Mouse (Mus musculus): ENCODE data around the gene Padi3. TPM values are rescaled to one million over a fixed set of nuclear protein-coding genes. Genes with fewer than 3 reads are reported as not detected.
A peak's percentile ranks its signal among the peaks of the same experiment; 100 is the strongest.

Padi3 gene
- total and polyA plus RNA-seq, 3 experiments: 73.1 to 106 TPM; not detected in 1

- Histone ChIP-seq H3K4me1 (ENCODE audit: control insufficient read depth in 1 of 2, insufficient read depth in 2 of 2, low read length in 2 of 2) (no peaks in the 10 kb centered on the region), H3K27me3 (ENCODE audit: control insufficient read depth in 1 of 2, insufficient read depth in 2 of 2, low read length in 2 of 2) (no peaks in the 10 kb centered on the region), H3K4me3 (ENCODE audit: control insufficient read depth in 1 of 2, insufficient read depth in 1 of 2, low read depth in 2 of 2, low read length in 2 of 2) (no peak within 1 kb of the TSS), H3K9me3 (replicated peaks; ENCODE audit: insufficient read depth, low read length) (no peaks in the 10 kb centered on the region), H3K9ac (ENCODE audit: control insufficient read depth, low read depth, low read length, poor library complexity, severe bottlenecking) (no peak within 1 kb of the TSS), H3K27ac (ENCODE audit: control insufficient read depth, low read depth, low read length) (no peak within 1 kb of the TSS), H3K36me3 (ENCODE audit: control insufficient read depth in 1 of 2, insufficient read depth in 2 of 2, low read length in 2 of 2) (no peaks in the 10 kb centered on the region), H3K79me2 (ENCODE audit: control insufficient read depth, insufficient read depth, low read length, poor library complexity) (no peaks in the 10 kb centered on the region)
- DNase-seq (ENCODE audit: low read depth, low spot score): peak; percentile 44
- no peak for TF ChIP-seq ZMIZ1 (IDR thresholded peaks at IDR 0.05; ENCODE audit: low read depth, low read length)
- no peak for TF ChIP-seq CTCF (IDR thresholded peaks at IDR 0.05 in 2 of 3, conservative IDR thresholded peaks at IDR 0.05 in 1 of 3; ENCODE audit: control insufficient read depth in 1 of 3, insufficient read depth in 1 of 3, low read depth in 2 of 3, low read length in 3 of 3, poor library complexity in 1 of 3, severe bottlenecking in 1 of 3)
Observed at GRCm38 (mm10) chr4:140845666-140846065, 35.2 kb upstream of the Padi3 start, which contains the start of gene Padi1. Padi1 (minus strand) TSS chr4:140845778.

GRCm38 (mm10) chr4:140844991-140845390 is 34.5 kb upstream of the Padi3 start:
- H3K36me3 ChIP-seq (ENCODE audit: control insufficient read depth in 1 of 2, insufficient read depth in 2 of 2, low read length in 2 of 2): no peaks in the 10 kb centered on the region
- no peaks in the 10 kb centered on the region for H3K27me3 ChIP-seq (ENCODE audit: control insufficient read depth in 1 of 2, insufficient read depth in 2 of 2, low read length in 2 of 2)
- H3K27ac ChIP-seq (ENCODE audit: control insufficient read depth, low read depth, low read length): no peak overlapping the region
- no peaks in the 10 kb centered on the region for H3K9me3 ChIP-seq (replicated peaks; ENCODE audit: insufficient read depth, low read length)
- H3K4me1 ChIP-seq (ENCODE audit: control insufficient read depth in 1 of 2, insufficient read depth in 2 of 2, low read length in 2 of 2): no peaks in the 10 kb centered on the region
- no peak overlapping the region for H3K4me3 ChIP-seq (ENCODE audit: control insufficient read depth in 1 of 2, insufficient read depth in 1 of 2, low read depth in 2 of 2, low read length in 2 of 2)
- no peaks in the 10 kb centered on the region for H3K79me2 ChIP-seq (ENCODE audit: control insufficient read depth, insufficient read depth, low read length, poor library complexity)
- no peak for TF ChIP-seq POLR2A (IDR thresholded peaks at IDR 0.05; ENCODE audit: control insufficient read depth in 1 of 2, insufficient read depth in 1 of 2, low read depth in 1 of 2, low read length in 2 of 2, poor library complexity in 1 of 2)
- no peak for TF ChIP-seq CHD2 (IDR thresholded peaks at IDR 0.05; ENCODE audit: low read length)
- no peak for TF ChIP-seq TBP (IDR thresholded peaks at IDR 0.05; ENCODE audit: low read depth, low read length)
- no peak for TF ChIP-seq MAX (IDR thresholded peaks at IDR 0.05; ENCODE audit: low read length)
- TF ChIP-seq EP300 (IDR thresholded peaks at IDR 0.05; ENCODE audit: low read depth in 1 of 2, low read length in 2 of 2): no peak
- no peak for TF ChIP-seq CHD1 (IDR thresholded peaks at IDR 0.05; ENCODE audit: low read depth, low read length)
- TF ChIP-seq ETS1 (IDR thresholded peaks at IDR 0.05; ENCODE audit: low read depth, low read length): no peak
- no peak for TF ChIP-seq POLR2AphosphoS2 (IDR thresholded peaks at IDR 0.05; ENCODE audit: low read length)
- TF ChIP-seq NRF1 (IDR thresholded peaks at IDR 0.05; ENCODE audit: insufficient read depth, low read depth, low read length, poor library complexity, severe bottlenecking): no peak
- TF ChIP-seq MAFK (IDR thresholded peaks at IDR 0.05; ENCODE audit: borderline replicate concordance, low read depth, low read length): no peak
- TF ChIP-seq MXI1 (IDR thresholded peaks at IDR 0.05; ENCODE audit: low read depth, low read length): no peak
- TF ChIP-seq RCOR1 (IDR thresholded peaks at IDR 0.05; ENCODE audit: low read depth, low read length): no peak
- no peak overlapping the region for H3K9ac ChIP-seq (ENCODE audit: control insufficient read depth, low read depth, low read length, poor library complexity, severe bottlenecking)
- no peak for DNase-seq (ENCODE audit: low read depth, low spot score)

GRCm38 (mm10) chr4:140843670-140844280 is 33.3 kb upstream of the Padi3 start:
- TF ChIP-seq E2F4 (IDR thresholded peaks at IDR 0.05; ENCODE audit: borderline replicate concordance, low read depth, low read length) (no peak), JUND (IDR thresholded peaks at IDR 0.05; ENCODE audit: low read depth, low read length) (no peak), MEF2A (IDR thresholded peaks at IDR 0.05; ENCODE audit: extremely low read depth, insufficient replicate concordance, low read depth, low read length, poor library complexity, severe bottlenecking) (no peak), BHLHE40 (IDR thresholded peaks at IDR 0.05; ENCODE audit: borderline replicate concordance, low read depth, low read length) (no peak), TBP (IDR thresholded peaks at IDR 0.05; ENCODE audit: low read depth, low read length) (no peak), MXI1 (IDR thresholded peaks at IDR 0.05; ENCODE audit: low read depth, low read length) (no peak), SIN3A (IDR thresholded peaks at IDR 0.05; ENCODE audit: low read length) (no peak), POLR2AphosphoS2 (IDR thresholded peaks at IDR 0.05; ENCODE audit: low read length) (no peak), ETS1 (IDR thresholded peaks at IDR 0.05; ENCODE audit: low read depth, low read length) (no peak), MAFK (IDR thresholded peaks at IDR 0.05; ENCODE audit: borderline replicate concordance, low read depth, low read length) (no peak), ZMIZ1 (IDR thresholded peaks at IDR 0.05; ENCODE audit: low read depth, low read length) (no peak), UBTF (IDR thresholded peaks at IDR 0.05; ENCODE audit: borderline replicate concordance, insufficient read depth, low read depth, low read length) (no peak), RAD21 (IDR thresholded peaks at IDR 0.05; ENCODE audit: low read depth, low read length) (no peak)
- Histone ChIP-seq H3K4me1 (ENCODE audit: control insufficient read depth in 1 of 2, insufficient read depth in 2 of 2, low read length in 2 of 2) (no peaks in the 10 kb centered on the region), H3K9me3 (replicated peaks; ENCODE audit: insufficient read depth, low read length) (no peaks in the 10 kb centered on the region), H3K4me3 (ENCODE audit: control insufficient read depth in 1 of 2, insufficient read depth in 1 of 2, low read depth in 2 of 2, low read length in 2 of 2) (no peak overlapping the region), H3K9ac (ENCODE audit: control insufficient read depth, low read depth, low read length, poor library complexity, severe bottlenecking) (no peak overlapping the region), H3K79me2 (ENCODE audit: control insufficient read depth, insufficient read depth, low read length, poor library complexity) (no peaks in the 10 kb centered on the region), H3K27ac (ENCODE audit: control insufficient read depth, low read depth, low read length) (no peak overlapping the region), H3K27me3 (ENCODE audit: control insufficient read depth in 1 of 2, insufficient read depth in 2 of 2, low read length in 2 of 2) (no peaks in the 10 kb centered on the region), H3K36me3 (ENCODE audit: control insufficient read depth in 1 of 2, insufficient read depth in 2 of 2, low read length in 2 of 2) (no peaks in the 10 kb centered on the region)
- DNase-seq (ENCODE audit: low read depth, low spot score): no peak

Measured in MEL (cell line).